Mouse (Mus musculus): ENCODE measurements around the gene Arl14. TPM values are rescaled to one million over a fixed set of nuclear protein-coding genes. Genes with fewer than 3 reads are reported as not detected.
"Not testable (repeated sequence)": the region's sequence is repeated elsewhere in the genome, so short reads cannot be mapped to it uniquely, and the experiment has no call there.

Gene Arl14
- total RNA-seq, 2 experiments from 2014 or later, result not detected

GRCm38 (mm10) chr3:69208441-69209309 is 13.5 kb upstream of the Arl14 start:
- no peak for DNase-seq (ENCODE audit: low spot score)
- intact Hi-C loops (cut with DNase I), result no loop called here

GRCm38 (mm10) chr3:69212246-69212645 is 10.0 kb upstream of the Arl14 start:
- intact Hi-C loops (cut with DNase I), result no loop called here
- no peak for DNase-seq (ENCODE audit: low spot score)

GRCm38 (mm10) chr3:69213465-69213864 is 8.8 kb upstream of the Arl14 start:
- no peak for DNase-seq (ENCODE audit: low spot score)
- intact Hi-C loops (cut with DNase I), result no loop called here

- DNase-seq (ENCODE audit: low spot score), result no peak
- intact Hi-C loops (cut with DNase I), result no loop called here
Measured at GRCm38 (mm10) chr3:69214566-69214965, 7.7 kb upstream of the Arl14 start.

GRCm38 (mm10) chr3:69222502-69222900 is 282 bp downstream of the Arl14 start:
- DNase-seq (ENCODE audit: low spot score), result no peak
- intact Hi-C loops (cut with DNase I), result no loop called here

GRCm38 (mm10) chr3:69222987-69223386 is 768 bp downstream of the Arl14 start:
- intact Hi-C loops (cut with DNase I), result no loop called here
- no peak for DNase-seq (ENCODE audit: low spot score)

GRCm38 (mm10) chr3:69223666-69224065 is 1.4 kb downstream of the Arl14 start:
- DNase-seq (ENCODE audit: low spot score), result no peak
- intact Hi-C loops (cut with DNase I), result no loop called here

GRCm38 (mm10) chr3:69225019-69225418 is 2.8 kb downstream of the Arl14 start:
- intact Hi-C loops (cut with DNase I), result no loop called here
- no peak for DNase-seq (ENCODE audit: low spot score)

GRCm38 (mm10) chr3:69226496-69226895 is 4.3 kb downstream of the Arl14 start:
- intact Hi-C loops (cut with DNase I), result no loop called here
- no peak for DNase-seq (ENCODE audit: low spot score)

- intact Hi-C loops (cut with DNase I), result no loop called here
- DNase-seq (ENCODE audit: low spot score), result no peak
Measured at GRCm38 (mm10) chr3:69228002-69228401, 5.8 kb downstream of the Arl14 start.

- intact Hi-C loops (cut with DNase I), result no loop called here
- no peak for DNase-seq (ENCODE audit: low spot score)
Measured at GRCm38 (mm10) chr3:69231522-69232138, 9.4 kb downstream of the Arl14 start.

GRCm38 (mm10) chr3:69233552-69234189 is 11.5 kb downstream of the Arl14 start:
- intact Hi-C loops (cut with DNase I); DNase-seq (ENCODE audit: low spot score): not testable (repeated sequence)

- intact Hi-C loops (cut with DNase I), result no loop called here
- no peak for DNase-seq (ENCODE audit: low spot score)
Measured at GRCm38 (mm10) chr3:69234525-69234924, 12.3 kb downstream of the Arl14 start.

GRCm38 (mm10) chr3:69235806-69236205 is 13.6 kb downstream of the Arl14 start:
- intact Hi-C loops (cut with DNase I), result loop anchor here (5.0 kb wide), 2 partner anchors 246 to 466 kb away; no protein-coding TSS in a partner anchor
- no peak for DNase-seq (ENCODE audit: low spot score)

GRCm38 (mm10) chr3:69236491-69236890 is 14.3 kb downstream of the Arl14 start:
- DNase-seq (ENCODE audit: low spot score), result no peak
- intact Hi-C loops (cut with DNase I), result loop anchor here (5.0 kb wide), 2 partner anchors 246 to 466 kb away; no protein-coding TSS in a partner anchor

GRCm38 (mm10) chr3:69238141-69238851 is 16.1 kb downstream of the Arl14 start:
- intact Hi-C loops (cut with DNase I), result loop anchor here (5.0 kb wide), 2 partner anchors 244 to 464 kb away; no protein-coding TSS in a partner anchor
- no peak for DNase-seq (ENCODE audit: low spot score)

- intact Hi-C loops (cut with DNase I), result loop anchor here (5.0 kb wide), 2 partner anchors 243 to 463 kb away; no protein-coding TSS in a partner anchor
- no peak for DNase-seq (ENCODE audit: low spot score)
Measured at GRCm38 (mm10) chr3:69239246-69239645, 17.0 kb downstream of the Arl14 start.

- intact Hi-C loops (cut with DNase I), result no loop called here
- no peak for DNase-seq (ENCODE audit: low spot score)
Measured at GRCm38 (mm10) chr3:69241020-69241419, 18.8 kb downstream of the Arl14 start.

- no peak for DNase-seq (ENCODE audit: low spot score)
- intact Hi-C loops (cut with DNase I), result no loop called here
Measured at GRCm38 (mm10) chr3:69253096-69253866, 31.1 kb downstream of the Arl14 start.

Data from heart, postnatal 25 days (tissue).